Mouse (Mus musculus) midbrain, embryonic 16.5 days (tissue): ENCODE measurements around the gene Nmnat3. TPM values are rescaled to one million over a fixed set of nuclear protein-coding genes. Genes with fewer than 3 reads are reported as not detected.

Source experiments
- ATAC-seq: fragments of 200-750 bp; cut with Nextera tagmentation; 2 replicates; pipeline ENCODE4 v1.8.0; 2017; ENCODE audit warnings: moderate TSS enrichment
- H3K27ac ChIP-seq: fragments of 300-500 bp; sonication (generic); 2 replicates; pipeline ENCODE4 v1.5.1; 2014; ENCODE audit warnings: mild to moderate bottlenecking, low read length, mixed read lengths
- H3K27me3 ChIP-seq: fragments of 300-500 bp; sonication (generic); 2 replicates; pipeline ENCODE4 v1.6.1; 2014; ENCODE audit warnings: low read depth, low read length, mixed read lengths; ENCODE audit not compliant: control insufficient read depth, insufficient read depth
- H3K36me3 ChIP-seq: fragments of 300-500 bp; sonication (generic); 2 replicates; pipeline ENCODE4 v1.6.1; 2014; ENCODE audit warnings: mild to moderate bottlenecking, low read length, moderate library complexity, mixed read lengths; ENCODE audit not compliant: control insufficient read depth, insufficient read depth
- H3K4me1 ChIP-seq: fragments of 300-500 bp; sonication (generic); 2 replicates; pipeline ENCODE4 v1.6.1; 2014; ENCODE audit warnings: mild to moderate bottlenecking, low read length, mixed read lengths; ENCODE audit not compliant: control insufficient read depth, insufficient read depth
- H3K4me2 ChIP-seq: fragments of 300-500 bp; sonication (generic); 2 replicates; pipeline ENCODE4 v1.6.1; 2014; ENCODE audit warnings: mild to moderate bottlenecking, low read length, mixed read lengths
- H3K4me3 ChIP-seq: fragments of 300-500 bp; sonication (generic); 2 replicates; pipeline ENCODE4 v1.5.1; 2014; ENCODE audit warnings: low read depth, mild to moderate bottlenecking, low read length, moderate library complexity, mixed read lengths
- H3K9ac ChIP-seq: fragments of 300-500 bp; sonication (generic); 2 replicates; pipeline ENCODE4 v1.6.1; 2014; ENCODE audit warnings: low read depth, low read length, mixed read lengths
- H3K9me3 ChIP-seq: fragments of 300-500 bp; sonication (generic); replicated peaks from 2 replicates; pipeline ENCODE4 v1.6.1; 2014; ENCODE audit warnings: mild to moderate bottlenecking, low read length, mixed read lengths; ENCODE audit not compliant: control insufficient read depth, poor library complexity, severe bottlenecking
- WGBS: fragments of 180-500 bp; shearing (Covaris S2); extraction: QIAGEN DNeasy Blood & Tissue Kit; methylation state at CpG from one replicate; pipeline ENCODE4 v1.1.7; 2014; 5-methylcytosine and 5-hydroxymethylcytosine counted together
- polyA plus RNA-seq: library from polyadenylated mRNA; unstranded; fragments of >200 nt; fragmentation: Nextera tagmentation; extraction: Ambion mirVana; gene quantifications from 2 replicates; pipeline ENCODE4 v1.2.1, GENCODE M21; 2015

Gene Nmnat3
- polyA plus RNA-seq, 1 experiment from 2014 or later = 0.98 TPM

DNA sequence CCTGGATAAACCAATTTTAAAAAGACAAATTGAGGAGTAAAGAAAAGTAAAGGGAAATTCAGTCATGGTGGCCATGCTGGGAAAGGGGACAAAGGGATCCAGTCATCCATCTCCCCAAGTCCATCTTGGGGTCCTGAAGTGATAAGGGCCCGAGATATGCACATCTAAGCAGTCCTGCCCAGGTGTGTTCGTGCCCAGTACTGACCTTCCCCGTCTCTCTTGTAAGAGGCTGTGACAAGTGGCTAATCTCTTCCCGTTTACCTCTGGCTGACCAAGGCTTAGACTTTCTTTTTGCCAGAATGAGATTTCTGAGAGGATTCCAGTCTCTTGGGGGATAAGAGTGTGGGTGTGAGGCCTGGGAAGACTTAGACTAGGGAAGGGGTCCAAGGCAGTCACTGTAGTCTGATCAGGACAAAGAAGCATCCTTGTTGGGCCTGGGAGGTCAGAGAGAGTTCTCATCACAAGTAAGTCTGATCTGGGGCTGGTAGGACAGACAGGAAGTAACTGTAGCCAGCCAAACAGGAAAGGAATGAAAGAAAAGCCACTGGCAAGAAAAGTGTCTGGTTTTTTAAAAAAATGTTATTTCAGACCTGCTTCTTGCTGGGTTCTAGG is 140.8 kb downstream of the Nmnat3 start:
- Histone ChIP-seq H3K36me3 (no peaks in the 10 kb centered on the region), H3K27me3 (no peaks in the 10 kb centered on the region; the same call in none of the 2 replicates), H3K9ac (no peak overlapping the region), H3K4me2 (no peak overlapping the region), H3K4me3 (no peak overlapping the region), H3K4me1 (peaks cover 14% of the 10 kb centered on the region), H3K27ac (no peak overlapping the region), H3K9me3 (no peaks in the 10 kb centered on the region)
- WGBS = 66% methylated on average over 4 of the region's 4 CpGs
- ATAC-seq = no peak

DNA sequence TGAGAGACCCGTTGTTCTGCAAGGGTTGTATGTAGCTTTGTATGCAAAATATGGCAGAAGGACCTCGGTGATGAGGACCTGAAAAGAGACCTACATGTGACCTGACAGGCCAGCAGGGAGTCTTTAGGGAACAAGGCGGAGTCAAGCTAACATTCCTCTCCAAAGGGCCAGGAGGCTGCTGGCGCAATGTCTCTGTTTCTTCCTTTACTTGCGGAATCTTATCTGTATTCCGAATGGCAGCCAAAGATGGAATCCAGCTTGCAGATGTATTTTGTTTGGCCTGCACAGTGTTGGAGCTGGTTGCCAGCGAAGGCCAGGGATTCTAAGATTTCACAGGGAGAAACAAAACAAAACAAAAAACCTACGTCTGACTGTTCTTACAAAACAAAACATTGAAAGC is 141.5 kb downstream of the Nmnat3 start:
- Histone ChIP-seq H3K9me3 (no peaks in the 10 kb centered on the region), H3K4me1 (peaks cover 11% of the 10 kb centered on the region), H3K4me2 (no peak overlapping the region), H3K4me3 (no peak overlapping the region), H3K27ac (no peak overlapping the region), H3K9ac (no peak overlapping the region), H3K27me3 (no peaks in the 10 kb centered on the region; the same call in none of the 2 replicates), H3K36me3 (no peaks in the 10 kb centered on the region)
- no peak for ATAC-seq
- 71% methylated on average over 8 of the region's 8 CpGs for WGBS

- H3K4me2 ChIP-seq = no peak overlapping the region
- H3K36me3 ChIP-seq = no peaks in the 10 kb centered on the region
- WGBS = 13% methylated on average over 7 of the region's 7 CpGs
- no peak overlapping the region for H3K27ac ChIP-seq
- ATAC-seq = no peak
- no peaks in the 10 kb centered on the region; the same call in none of the 2 replicates for H3K27me3 ChIP-seq
- no peak overlapping the region for H3K9ac ChIP-seq
- H3K4me3 ChIP-seq = no peak overlapping the region
- H3K4me1 ChIP-seq = peaks cover 2% of the 10 kb centered on the region; the same call in 1 of the 2 replicates
- no peaks in the 10 kb centered on the region for H3K9me3 ChIP-seq
Observed at GRCm38 (mm10) chr9:98429806-98430205, 142.6 kb downstream of the Nmnat3 start.

DNA sequence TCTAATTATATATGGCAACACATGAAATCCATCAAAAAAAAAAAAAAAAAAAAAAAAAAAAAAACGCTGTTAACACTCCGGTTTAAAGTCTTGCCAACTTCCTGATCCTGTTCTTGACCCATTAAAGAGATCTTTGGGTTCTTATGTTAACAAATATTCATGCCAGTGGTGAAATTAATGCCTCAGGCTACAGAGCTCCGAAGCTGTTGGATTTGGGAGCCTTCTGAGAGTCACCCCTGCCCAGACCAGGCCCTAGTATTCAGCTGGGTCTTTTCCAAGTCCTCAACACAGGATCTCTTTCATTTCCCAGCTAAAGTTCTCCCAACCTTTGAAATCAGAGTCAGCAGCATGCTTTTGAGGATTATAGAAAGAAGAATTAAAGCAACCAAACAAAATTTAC is 143.3 kb downstream of the Nmnat3 start:
- no peak for ATAC-seq
- Histone ChIP-seq H3K9ac (no peak overlapping the region), H3K36me3 (no peaks in the 10 kb centered on the region), H3K4me1 (no peaks in the 10 kb centered on the region; the same call in 1 of the 2 replicates), H3K27me3 (no peaks in the 10 kb centered on the region; the same call in none of the 2 replicates), H3K9me3 (no peaks in the 10 kb centered on the region), H3K27ac (no peak overlapping the region), H3K4me2 (no peak overlapping the region), H3K4me3 (no peak overlapping the region)
- WGBS = 75% methylated on average over 3 of the region's 3 CpGs

- Histone ChIP-seq H3K9ac (no peak overlapping the region), H3K4me2 (no peak overlapping the region), H3K4me1 (no peaks in the 10 kb centered on the region; the same call in 1 of the 2 replicates), H3K27me3 (no peaks in the 10 kb centered on the region), H3K27ac (no peak overlapping the region), H3K36me3 (no peaks in the 10 kb centered on the region), H3K9me3 (no peaks in the 10 kb centered on the region), H3K4me3 (no peak overlapping the region)
- ATAC-seq = no peak
- whole genome bisulfite sequencing = 31% methylated on average over 2 of the region's 2 CpGs
Observed at GRCm38 (mm10) chr9:98433021-98433420, 145.8 kb downstream of the Nmnat3 start.

- no peaks in the 10 kb centered on the region; the same call in 1 of the 2 replicates for H3K4me1 ChIP-seq
- 25% methylated on average over 4 of the region's 4 CpGs for WGBS
- H3K9ac ChIP-seq = no peak overlapping the region
- no peak overlapping the region for H3K4me3 ChIP-seq
- no peak overlapping the region for H3K4me2 ChIP-seq
- ATAC-seq = no peak
- no peaks in the 10 kb centered on the region for H3K36me3 ChIP-seq
- no peaks in the 10 kb centered on the region for H3K27me3 ChIP-seq
- no peak overlapping the region for H3K27ac ChIP-seq
- H3K9me3 ChIP-seq = no peaks in the 10 kb centered on the region
Observed at GRCm38 (mm10) chr9:98433956-98434588, 146.8 kb downstream of the Nmnat3 start.

DNA sequence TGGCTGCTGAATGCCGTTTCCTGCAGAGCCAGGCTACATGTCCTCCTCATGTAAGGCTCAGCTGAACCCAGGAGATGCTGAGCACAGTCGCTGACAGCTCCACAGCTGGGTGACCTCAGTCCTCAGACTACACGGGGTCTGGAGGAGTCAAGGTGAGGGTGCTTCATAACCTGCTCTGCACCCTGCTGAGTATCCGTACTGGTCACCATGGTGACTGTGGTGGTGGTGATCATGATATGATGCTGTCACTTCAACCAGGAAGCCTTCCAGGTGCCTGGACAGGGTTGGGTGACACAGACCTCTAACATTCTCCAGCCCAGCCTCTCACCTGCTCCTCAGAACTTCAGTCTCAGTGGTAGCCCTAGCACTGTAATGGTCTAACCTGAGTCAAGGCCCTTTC is 150.6 kb downstream of the Nmnat3 start:
- ATAC-seq = no peak
- no peaks in the 10 kb centered on the region for H3K9me3 ChIP-seq
- H3K36me3 ChIP-seq = no peaks in the 10 kb centered on the region
- H3K27ac ChIP-seq = no peak overlapping the region
- H3K4me1 ChIP-seq = no peaks in the 10 kb centered on the region; the same call in 1 of the 2 replicates
- no peaks in the 10 kb centered on the region for H3K27me3 ChIP-seq
- no peak overlapping the region for H3K4me3 ChIP-seq
- H3K4me2 ChIP-seq = no peak overlapping the region
- WGBS = 87% methylated on average over 4 of the region's 4 CpGs
- no peak overlapping the region for H3K9ac ChIP-seq

GRCm38 (mm10) chr9:98439091-98439490 is 151.9 kb downstream of the Nmnat3 start:
- ATAC-seq = no peak
- H3K4me2 ChIP-seq = no peak overlapping the region
- H3K9me3 ChIP-seq = no peaks in the 10 kb centered on the region
- H3K4me1 ChIP-seq = no peaks in the 10 kb centered on the region
- no peaks in the 10 kb centered on the region for H3K36me3 ChIP-seq
- WGBS = 63% methylated on average over 3 of the region's 3 CpGs
- no peak overlapping the region for H3K9ac ChIP-seq
- H3K27ac ChIP-seq = no peak overlapping the region
- no peaks in the 10 kb centered on the region for H3K27me3 ChIP-seq
- no peak overlapping the region for H3K4me3 ChIP-seq

- Histone ChIP-seq H3K4me2 (no peak overlapping the region), H3K9me3 (no peaks in the 10 kb centered on the region), H3K4me1 (no peaks in the 10 kb centered on the region), H3K27ac (no peak overlapping the region), H3K9ac (no peak overlapping the region), H3K4me3 (no peak overlapping the region), H3K27me3 (no peaks in the 10 kb centered on the region), H3K36me3 (no peaks in the 10 kb centered on the region)
- ATAC-seq = no peak
- 48% methylated on average over 5 of the region's 5 CpGs for WGBS
Observed at GRCm38 (mm10) chr9:98442638-98443037, 155.4 kb downstream of the Nmnat3 start.
